Mouse (Mus musculus): Measurements from ENCODE around the gene Arhgap20. TPM values are rescaled to one million over a fixed set of nuclear protein-coding genes. Genes with fewer than 3 reads are reported as not detected.

Gene Arhgap20
- polyA plus RNA-seq, 1 experiment from 2014 or later = 3.4 TPM

DNA sequence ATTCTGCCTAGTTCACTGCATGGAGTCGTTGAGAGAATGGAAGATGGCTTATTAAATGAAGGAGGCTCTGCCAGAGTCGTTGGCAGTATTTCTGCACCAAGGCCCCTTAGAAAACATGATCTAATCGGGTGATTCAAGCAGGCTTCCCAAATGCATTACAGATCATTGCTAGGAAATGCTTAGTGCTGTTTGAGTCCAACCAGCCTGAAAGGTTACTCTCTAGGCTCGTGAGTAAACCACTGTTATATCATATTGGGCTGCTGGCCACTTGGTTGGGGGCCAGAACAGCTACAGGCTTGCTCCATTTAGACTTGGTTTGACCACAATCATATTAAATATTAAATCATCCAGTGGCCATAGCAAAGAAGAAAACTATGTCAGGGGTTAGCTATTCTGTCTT, 118.2 kb downstream of the Arhgap20 start:
- H3K27ac ChIP-seq = no peak overlapping the region
- 88% methylated on average over 4 of the region's 4 CpGs for WGBS
- no peaks in the 10 kb centered on the region for H3K27me3 ChIP-seq (ENCODE audit: insufficient read depth, poor library complexity, severe bottlenecking)
- DNase-seq (ENCODE audit: low spot score) = no peak
- no peaks in the 10 kb centered on the region for H3K9me3 ChIP-seq
- H3K4me3 ChIP-seq = no peak overlapping the region
- H3K36me3 ChIP-seq = no peaks in the 10 kb centered on the region
- H3K4me1 ChIP-seq (replicated peaks) = peaks cover 3% of the 10 kb centered on the region

DNA sequence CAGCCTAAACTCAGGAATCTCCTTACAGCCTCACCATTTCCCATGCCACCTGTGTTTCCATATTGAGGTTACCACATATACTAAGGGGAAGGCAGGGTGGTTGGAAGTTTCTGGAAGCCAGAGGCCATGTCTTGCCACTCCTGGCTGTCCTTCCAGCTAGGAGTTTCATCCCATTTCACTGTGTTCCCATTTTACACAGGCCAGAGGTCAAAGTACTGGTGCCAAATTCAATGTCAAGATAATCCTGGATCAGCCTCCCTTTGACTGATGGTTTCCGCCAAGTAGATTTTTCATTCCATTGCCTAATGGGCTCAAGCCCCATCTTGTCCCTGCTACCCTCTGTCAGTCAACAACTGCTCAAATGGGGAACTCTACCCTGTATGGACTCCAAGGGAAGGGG, 127.8 kb downstream of the Arhgap20 start:
- 91% methylated on average over 1 of the region's 1 CpGs for WGBS
- H3K27ac ChIP-seq = no peak overlapping the region
- H3K9me3 ChIP-seq = no peaks in the 10 kb centered on the region
- no peak overlapping the region for H3K4me3 ChIP-seq
- H3K4me1 ChIP-seq (replicated peaks) = no peaks in the 10 kb centered on the region
- no peak for DNase-seq (ENCODE audit: low spot score)
- H3K36me3 ChIP-seq = no peaks in the 10 kb centered on the region
- H3K27me3 ChIP-seq (ENCODE audit: insufficient read depth, poor library complexity, severe bottlenecking) = no peaks in the 10 kb centered on the region

Other genes with a start within 250 kb of the Arhgap20 start
- 46.3 and 47.6 TPM in 2 replicates for gene Fdx1, start 198.2 kb downstream of the Arhgap20 start, polyA plus RNA-seq (2016; fragmentation: Nextera tagmentation; extraction: Ambion mirVana)